Mouse (Mus musculus): ENCODE data around the gene Pex14.

GRCm38 (mm10) chr4:149036592-149036991, 63.1 kb downstream of the Pex14 start:
- TF ChIP-seq CTCF (IDR thresholded peaks at IDR 0.05; ENCODE audit: low read depth) (no peak), EP300 (optimal IDR thresholded peaks at IDR 0.05) (no peak)

Data from stomach, postnatal 0 days (tissue).